Mouse (Mus musculus) left cerebral cortex, adult 8-10 months (tissue): ENCODE results near the gene Tex2. TPM values are rescaled to one million over a fixed set of nuclear protein-coding genes. Genes with fewer than 3 reads are reported as not detected.

ENCODE experiments used
- DNase-seq, 2 experiments: peaks; one replicate each; pipeline ENCODE4 v3.0.0; 2022; ENCODE audit warnings: low spot score in 2 of 2
- total RNA-seq, 4 experiments: library from RNA; stranded (reverse); gene quantifications; 2 replicates each; pipeline ENCODE4 v1.2.4; 2022

The Tex2 gene
- total RNA-seq, 4 experiments from 2014 or later = 112 to 137 (median 119) TPM

DNA sequence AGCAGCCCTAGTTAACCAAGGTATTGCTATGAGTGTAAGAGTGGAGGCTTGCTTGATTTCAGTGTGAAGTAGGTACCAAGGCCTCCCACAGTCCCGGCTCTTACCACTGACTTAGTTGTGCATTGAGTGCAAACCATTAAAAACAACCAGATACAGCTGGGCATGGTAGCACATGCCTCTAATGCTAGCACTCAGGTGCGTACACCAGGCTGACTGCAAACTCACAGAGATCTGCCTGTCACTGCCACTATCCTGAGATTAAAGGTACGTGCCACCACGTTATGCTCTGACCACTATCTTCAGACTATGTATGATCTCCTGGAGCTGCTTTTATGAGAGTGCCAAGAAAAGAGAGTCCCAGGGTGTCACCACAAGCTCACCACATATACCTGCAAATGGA, 67.1 kb downstream of the Tex2 start:
- no peak for DNase-seq

DNA sequence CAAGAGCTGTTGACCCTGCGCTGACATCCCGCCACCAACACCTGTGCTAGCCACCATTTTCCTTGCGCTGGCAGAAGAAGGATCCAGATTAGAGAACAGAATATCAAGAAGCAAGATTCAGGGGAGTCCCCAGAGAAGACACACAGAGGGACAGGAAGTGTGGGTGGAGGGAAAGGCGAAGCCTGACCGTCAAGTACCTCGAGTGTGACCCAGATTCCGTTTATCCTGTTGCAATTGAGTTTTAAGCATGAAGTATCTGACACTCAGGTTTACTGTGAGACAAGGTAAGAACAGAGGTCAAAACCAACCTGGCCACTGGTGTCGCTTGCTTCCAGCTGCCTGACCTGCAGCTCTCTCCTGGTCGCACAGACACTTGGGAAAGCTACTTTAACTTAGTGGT, 68.3 kb downstream of the Tex2 start:
- DNase-seq = no peak

DNA sequence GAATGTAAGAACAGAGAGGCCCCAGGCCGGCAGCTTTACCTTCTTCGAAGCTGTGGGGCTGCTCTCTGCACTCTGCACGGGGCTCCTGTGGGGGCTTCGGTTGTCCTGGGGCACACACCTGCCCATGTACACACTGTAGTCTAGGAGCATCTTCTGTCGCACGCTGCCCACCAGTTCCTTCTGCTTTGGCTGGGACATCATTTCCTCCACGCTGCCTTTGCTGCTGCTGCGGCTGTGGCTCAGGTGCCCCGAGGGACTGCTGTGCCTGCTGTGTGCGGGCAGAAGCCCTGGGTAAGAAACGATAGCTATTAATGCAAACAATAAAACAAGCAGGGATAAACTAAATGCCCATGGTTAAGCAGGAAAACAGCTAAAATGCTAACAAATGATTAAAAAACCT, 69.1 kb downstream of the Tex2 start:
- DNase-seq = no peak

DNA sequence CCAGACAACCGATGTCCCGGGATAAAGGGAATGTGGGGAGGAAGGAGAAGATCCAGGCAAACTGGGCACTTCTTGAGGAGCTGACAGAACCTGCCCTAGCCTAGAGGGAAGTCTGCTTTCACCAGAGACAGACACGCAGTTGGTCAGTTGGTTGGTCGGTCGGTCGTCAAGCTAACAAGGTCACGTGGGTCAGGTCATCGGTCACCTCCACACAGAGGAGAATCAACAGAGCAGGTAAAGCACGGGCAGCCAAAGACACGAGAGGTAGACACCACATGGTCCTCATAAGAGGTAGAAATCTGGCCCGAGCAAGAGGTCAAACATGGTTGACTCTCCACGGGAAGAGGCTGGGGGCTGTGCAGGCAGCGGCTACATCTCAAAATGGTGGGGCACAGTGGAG, 70.2 kb downstream of the Tex2 start:
- no peak for DNase-seq

DNA sequence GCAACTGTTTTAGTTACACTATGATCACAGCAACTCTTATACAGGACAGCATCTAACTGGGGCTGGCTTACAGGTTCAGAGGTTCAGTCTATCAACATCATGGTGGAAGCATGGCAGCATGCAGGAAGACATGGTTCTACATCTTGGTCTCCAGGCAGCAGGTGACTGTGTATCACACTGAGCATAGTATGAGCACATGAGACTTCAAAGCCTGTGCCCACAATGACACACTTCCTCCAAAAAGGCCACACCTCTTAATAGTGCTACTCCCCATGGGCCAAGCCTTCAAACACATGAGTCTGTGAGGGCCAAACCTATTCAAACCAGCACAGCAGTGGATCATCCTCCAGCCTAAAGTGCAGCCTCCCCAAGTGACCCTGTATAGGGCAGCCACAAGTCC, 70.8 kb downstream of the Tex2 start:
- DNase-seq = no peak

DNA sequence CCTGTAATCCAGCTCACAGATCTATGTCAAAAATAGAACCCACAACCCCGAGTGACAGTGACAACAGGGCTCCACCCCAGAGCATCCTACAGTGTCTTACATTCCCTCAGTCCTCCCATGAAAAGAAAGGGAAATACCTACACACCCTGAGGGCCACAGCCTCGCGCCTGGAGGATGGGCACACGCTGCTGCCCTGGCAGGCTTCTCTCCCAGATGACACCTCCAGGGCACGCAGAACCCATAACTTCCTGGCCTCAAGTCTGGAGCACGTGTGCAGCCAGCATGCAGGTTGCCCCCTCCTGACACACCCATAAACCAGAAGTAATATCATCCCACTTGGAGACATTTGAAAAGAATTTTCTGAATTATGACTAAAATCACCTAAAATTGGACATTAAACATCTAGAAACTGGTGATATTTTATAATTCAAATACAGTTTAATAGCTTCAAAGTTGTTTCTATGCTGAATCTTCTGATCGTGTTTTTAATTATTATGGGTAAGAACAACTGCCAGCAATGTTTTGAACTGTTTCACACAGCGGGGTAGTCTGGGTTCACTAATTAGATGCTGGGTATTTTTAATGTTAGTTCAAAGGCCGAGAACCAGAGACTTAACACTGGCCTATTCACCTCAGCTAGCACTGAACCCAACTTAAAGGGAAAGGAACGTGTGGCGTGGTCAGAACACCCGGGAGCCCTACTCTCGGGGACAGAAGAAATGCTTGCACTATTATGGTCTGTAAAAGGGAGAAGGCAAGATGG, 72.5 kb downstream of the Tex2 start:
- DNase-seq = no peak

DNA sequence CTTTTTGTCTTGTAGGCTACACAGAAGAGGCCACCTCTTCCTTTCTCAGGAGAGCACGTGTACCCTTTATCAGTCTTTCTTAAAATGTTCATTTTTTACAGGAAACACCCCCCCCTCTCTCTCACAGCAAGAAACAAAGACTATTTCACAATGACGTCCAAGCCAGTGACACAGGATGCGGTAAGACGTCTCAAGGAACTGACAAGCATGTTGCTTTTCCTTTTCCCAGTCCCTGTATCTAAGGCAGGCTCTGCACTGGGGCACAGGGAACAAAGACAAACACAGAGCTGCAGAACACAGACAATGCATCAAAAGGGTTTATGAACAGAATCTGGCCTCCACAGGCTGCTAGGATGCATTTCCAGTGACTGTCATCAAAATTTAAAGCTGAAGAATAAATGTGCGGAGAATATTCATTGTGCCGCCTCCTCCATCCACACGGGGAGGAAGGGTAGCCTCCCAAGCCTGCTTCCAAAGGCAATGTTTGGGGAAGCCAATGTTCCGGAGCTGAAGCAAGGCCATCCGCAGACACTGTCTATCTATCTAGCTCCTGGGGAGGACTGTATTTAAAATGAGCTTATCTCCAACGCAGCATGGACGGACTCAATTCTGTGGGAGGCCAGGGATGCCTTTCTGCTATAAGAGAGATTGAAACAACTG, 76.8 kb downstream of the Tex2 start:
- DNase-seq = no peak

DNA sequence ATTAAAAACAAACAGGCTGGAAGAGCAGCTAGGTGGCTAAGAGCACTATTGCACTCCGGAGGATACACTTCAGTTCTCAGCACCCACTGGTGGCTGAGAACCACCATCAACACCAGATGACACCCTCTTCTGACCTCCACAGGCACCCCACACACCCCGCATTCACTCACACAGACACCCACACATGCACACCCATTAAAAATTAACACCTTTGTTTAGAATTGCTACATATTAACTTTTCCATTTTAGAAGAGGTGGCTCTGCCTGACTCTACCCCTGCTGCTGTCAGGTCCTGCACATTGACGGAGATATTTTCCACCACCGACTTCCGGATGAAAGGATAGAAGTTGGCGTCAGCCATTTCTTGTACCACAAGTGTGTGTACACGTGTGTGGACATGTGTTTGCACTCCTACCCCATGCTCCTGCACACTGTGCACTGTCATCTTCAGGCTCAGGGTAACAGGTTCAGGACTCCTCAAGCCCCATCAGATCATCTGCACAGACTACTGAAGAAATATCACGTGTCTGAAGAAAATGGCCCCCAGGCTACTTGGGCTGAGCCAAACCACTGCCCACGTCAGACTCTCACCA, 77.5 kb downstream of the Tex2 start:
- DNase-seq = no peak

DNA sequence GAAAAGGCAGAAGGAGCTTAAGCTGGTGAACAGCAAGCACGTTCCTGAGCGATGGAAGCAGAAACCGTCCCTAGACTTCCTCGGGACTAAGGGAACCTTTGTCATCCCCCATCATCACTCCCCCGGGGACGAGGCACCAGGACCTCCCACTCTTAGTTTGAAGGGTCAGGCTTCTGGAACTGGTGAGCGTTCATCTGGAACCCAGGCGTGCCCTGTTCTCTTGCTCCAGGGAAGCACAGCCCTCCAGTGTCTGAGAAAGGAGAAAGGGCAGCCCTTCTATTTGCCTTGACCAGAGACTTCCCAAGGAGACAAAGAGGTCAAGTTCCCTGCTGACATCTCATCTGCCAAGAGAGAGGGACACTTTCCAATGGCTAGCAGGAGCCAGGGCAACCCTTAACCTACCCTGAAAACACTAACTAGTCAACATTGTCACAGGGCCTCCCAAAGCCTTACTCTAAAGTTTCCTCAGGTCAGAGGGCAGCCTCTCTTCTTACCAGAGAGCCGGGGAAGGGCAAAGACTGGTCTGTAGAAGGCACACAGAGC, 80.9 kb downstream of the Tex2 start:
- no peak for DNase-seq

DNA sequence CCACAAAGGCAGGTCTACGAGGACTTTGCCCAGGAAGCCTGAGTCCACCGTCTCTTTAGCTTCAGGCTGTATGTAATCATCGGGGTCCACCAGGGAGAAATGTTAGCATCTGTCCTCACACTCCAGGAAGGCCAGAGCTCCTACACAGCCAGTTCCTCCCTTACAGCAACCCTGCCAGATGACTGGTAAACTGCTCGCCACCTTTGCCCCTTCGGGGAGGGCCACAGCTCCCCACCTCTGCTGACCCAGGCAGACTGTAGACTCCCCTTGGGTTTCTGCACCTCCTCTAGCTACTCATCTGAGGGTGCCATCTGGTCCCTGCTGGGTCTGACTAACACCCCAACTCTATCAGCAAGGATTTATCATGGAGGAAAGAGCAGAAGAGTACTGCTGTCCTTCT, 83.4 kb downstream of the Tex2 start:
- no peak for DNase-seq

DNA sequence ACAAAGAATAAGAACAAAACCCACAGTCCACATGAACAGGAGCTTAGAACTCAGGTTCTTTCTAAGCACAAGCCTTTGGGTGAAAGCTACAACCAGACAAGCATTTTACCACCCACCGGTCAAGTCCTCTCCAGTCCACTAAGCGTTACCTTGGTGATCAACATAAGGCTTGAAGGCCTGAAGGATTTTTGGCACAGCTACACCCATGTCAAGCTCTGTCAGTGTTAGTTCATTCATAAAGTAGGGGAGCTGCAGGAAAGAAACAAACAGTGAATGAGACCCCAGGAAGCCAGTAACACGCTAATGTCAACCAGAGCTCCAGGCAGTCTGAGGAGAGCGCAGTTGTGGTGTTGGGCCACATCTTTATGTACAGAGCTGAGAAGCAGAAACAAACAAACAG, 84.1 kb downstream of the Tex2 start:
- no peak for DNase-seq

DNA sequence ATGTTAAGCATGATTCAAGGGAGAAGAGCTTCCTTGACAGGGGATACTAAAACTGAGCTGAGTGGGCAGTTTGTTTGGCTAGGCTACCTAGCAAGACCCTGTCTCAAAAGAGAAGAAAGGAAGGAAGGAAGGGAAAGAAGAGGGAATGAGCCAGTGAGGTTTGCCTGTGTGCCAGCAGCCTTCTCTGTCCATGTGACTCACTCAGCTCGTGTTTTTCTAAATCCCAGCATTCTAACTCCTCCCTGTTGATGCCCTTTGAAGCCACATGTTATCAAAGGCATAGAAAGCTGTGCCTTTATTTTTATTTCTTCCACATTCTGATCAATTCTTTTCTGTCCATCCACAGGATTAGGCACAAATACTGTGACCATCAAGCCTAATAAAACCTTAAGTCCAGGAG, 85.3 kb downstream of the Tex2 start:
- DNase-seq = no peak

DNA sequence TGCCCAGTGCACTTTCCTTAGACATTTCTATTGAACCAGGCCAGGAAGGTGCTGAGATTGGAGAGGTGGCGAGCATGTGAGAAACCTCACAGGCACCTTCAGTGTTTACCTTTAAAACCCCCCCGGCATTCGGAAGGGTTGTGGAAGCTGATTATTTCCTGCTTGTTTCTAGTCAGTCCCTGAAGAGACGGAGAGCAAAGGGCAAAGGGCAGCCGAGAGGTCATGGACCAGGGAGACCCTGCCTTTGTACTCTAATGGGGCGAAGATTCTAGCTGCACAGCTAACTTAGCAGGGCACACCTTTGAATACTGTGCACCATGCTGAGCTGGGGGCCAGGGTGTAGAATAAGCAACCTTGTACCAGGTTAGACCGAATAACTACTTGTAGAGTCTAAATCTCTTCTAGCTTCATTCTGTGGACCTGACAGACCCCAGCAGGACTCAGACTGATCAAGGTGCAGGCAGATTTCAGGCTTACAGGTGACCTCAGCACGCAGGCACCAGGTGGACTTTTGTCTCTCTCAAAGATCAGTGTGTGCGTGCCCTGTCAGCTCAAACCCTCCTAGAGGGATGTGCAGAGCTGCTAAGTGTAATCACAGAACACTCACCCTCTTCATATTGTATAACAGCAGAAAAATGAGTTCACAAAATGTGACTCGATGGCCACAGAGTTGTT, 85.9 kb downstream of the Tex2 start:
- DNase-seq = no peak

DNA sequence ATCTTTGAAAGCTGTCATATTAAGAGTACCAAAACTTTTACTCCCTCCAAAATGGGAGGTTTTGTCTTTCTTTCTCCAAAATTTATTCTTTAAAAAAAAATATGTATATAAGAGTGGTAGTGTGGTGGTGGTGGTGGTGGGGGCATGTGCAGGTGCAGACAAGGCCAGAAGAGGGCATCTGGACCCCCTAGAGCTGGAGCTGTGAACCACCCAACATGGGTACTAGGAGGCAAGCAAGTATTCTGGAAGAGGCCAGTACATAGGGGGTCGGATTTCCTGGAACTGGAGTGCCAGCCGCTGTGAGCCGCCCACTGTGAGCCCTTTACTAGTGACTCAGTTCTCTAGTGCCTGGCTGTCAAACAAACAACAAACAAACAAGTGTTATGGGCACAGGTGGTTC, 90.7 kb downstream of the Tex2 start:
- no peak for DNase-seq

DNA sequence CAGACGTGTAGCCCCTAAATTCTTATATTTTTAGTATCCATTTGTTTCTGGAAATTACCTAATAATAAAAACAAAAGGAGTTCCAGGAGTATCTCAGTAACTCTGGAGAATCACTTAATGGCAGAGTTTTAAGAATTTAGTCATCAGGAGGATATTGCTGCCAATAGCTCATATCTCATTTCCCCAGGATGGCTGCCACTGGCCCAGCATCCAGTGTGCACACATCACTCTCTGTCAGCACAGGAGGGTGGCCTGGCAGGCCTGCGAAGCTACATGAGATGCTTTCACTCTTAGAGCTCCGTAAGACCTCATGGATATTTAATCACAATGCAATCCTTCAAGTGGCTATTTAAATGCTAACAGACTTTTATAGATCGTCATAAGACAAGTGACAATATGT, 91.6 kb downstream of the Tex2 start:
- DNase-seq = no peak

DNA sequence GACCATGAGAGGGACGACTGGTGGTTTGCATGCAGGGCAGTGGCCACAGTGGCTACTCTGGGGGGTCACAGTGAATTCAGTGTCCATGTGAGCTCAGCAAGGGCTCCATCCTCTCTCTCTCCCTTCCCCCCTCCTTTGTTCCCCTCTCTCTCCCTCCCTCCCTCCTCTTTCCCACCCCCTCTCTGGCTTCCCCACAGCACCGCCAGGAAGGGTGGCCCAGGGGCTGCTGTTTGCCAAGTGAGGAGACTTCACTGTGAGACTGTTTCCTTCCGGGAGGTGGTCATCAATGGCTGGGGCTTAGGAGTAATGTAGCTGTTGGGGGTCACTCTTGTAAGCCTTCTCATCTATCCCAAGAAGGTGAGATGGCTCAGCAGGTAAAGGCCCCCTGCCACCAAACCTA, 92.8 kb downstream of the Tex2 start:
- no peak for DNase-seq

DNA sequence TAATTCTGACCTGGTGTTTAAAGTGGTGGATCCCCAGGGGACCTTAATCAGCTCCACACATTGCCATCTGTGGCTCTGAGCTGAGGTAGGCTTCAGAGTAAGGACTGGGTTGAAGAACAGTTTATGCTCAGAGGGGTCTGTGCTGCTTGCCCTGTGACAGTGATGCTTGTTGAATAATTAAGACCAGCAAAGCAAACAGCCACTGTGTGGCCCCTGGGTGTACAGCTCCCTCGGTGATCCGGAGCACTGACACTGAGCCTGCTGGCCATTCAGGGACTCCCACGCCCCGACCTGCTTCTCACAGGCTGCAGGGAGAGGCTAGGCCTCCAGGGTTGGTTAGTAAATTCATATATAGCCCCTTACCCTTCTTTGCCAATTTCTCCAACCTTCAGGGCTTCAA, 93.7 kb downstream of the Tex2 start:
- DNase-seq = no peak

DNA sequence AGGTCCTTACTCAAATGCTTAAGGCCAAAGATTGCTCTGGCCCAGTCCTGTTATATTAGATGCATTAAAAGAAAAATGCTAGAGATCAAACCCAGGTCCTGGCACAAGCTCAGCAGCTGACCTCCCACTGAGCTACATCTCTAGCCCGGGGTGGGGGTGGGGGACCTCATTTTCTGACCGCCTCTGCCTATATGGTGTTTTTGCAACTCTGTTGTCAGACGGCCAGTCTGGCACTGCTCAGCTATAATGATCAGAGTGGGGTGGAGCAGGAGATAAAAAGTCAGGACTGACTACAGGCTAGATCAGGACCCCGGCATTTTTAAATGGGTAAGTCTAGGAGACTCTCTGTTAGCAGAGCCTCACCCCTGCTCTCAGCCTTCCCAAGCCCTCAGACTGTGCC, 94.8 kb downstream of the Tex2 start:
- DNase-seq = no peak

DNA sequence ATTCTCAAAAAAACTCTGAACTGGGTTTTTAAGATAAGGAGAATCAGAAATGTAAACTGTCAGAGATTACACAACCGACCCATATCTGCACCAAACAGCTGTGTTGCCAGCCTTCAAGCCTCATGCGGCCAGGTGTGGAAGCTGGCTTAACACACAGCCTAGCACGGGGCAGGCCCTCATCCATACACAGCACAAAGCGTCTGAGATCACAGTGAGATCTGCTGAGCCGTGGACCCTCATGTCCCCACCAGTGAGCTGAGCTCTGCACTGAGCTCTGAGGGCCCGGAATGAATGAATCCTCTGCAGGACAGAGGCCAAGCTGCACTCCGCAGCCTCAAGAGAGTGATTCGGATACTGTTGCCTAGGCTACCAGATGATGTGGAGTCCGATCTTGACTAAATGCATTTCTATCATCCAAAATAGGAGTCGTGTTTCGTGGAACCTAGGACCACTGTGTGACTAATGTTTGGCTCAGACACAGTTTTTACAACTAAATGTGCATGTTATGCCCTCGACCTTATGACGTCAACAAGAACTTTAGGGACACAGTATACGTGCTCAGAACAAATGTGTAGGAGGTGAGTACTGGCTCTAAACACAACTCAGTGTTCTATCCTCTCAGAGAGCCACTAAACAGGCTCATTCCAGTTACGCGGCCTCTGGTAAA, 98.0 kb downstream of the Tex2 start:
- DNase-seq = no peak

DNA sequence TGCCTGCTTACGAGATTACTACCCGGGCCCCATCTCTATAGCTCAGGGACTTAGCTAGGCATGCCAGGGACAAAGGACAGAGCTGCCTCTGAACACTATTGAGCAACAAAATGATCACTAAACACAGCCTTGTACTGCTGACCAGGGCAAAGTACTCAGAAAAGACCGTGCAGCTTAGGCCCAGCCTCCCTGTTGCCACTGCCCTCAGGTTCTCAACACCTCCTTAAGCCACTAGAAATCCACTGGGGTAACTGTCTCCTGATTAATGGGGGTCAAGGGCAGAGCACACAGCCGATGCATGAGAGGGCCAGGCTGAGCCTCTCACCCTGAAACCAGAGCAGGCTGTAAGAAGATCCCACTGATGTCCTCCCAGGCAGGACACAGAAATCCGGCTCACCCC, 98.8 kb downstream of the Tex2 start:
- no peak for DNase-seq

DNA sequence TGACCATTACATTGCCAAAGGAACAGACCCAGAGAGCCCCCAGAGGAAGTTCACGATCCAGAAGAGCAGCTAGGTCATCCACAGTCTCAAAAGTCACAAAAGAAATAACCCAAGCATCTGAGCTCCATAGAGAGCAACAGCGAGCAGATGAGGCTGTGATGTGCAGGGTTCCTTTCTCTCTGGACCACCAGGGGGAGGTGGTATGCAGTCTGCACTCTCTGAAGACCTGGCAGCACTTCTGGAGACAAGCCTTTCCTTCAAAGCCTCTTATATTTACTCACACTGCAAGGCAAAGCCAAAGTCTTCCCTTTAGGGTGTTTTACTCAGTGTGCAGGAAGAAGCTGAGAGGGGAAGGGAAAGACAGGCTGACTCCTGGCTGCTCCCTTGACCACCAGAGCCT, 100.1 kb downstream of the Tex2 start:
- no peak for DNase-seq

DNA sequence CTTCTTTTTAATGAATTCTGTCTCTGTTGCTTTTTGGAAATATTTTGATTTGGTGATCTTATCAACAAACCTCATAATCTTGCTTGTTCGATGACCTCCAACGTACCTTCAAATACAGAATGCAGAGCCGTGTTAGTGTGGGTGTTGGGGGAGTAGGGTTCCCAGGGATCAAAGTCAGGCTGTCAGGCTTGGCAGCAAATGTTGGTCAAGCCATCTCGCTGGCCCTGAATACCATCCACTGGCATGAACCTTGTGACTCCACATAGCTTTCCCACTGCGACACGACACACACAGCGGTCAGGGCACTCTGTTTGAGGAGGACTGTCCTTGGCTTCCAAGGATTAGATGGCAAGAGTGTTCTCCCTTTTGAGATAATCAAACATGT, 101.2 kb downstream of the Tex2 start:
- DNase-seq = no peak
